Mouse (Mus musculus): ENCODE measurements around the gene Ndufb3.
"Not testable (repeated sequence)": the region's sequence is repeated elsewhere in the genome, so short reads cannot be mapped to it uniquely, and the experiment has no call there.

- TF ChIP-seq CTCF (IDR thresholded peaks at IDR 0.05; ENCODE audit: borderline replicate concordance, insufficient read depth, low read length); POLR2A (IDR thresholded peaks at IDR 0.05; ENCODE audit: low read depth, low read length): not testable (repeated sequence)
Observed at GRCm38 (mm10) chr1:58560370-58560769, 25.8 kb upstream of the Ndufb3 start.
